Mouse (Mus musculus): ENCODE measurements around the gene Pym1.

Gene Pym1

GRCm38 (mm10) chr10:128744680-128745601 is 2.7 kb upstream of the Pym1 start, which contains the start of gene Dgka:
Dgka (minus strand) TSS chr10:128744855.
- DNase-seq (ENCODE audit: low spot score): peak; percentile 82

- peak; percentile 94 for DNase-seq (ENCODE audit: low spot score)
Measured at GRCm38 (mm10) chr10:128745946-128746613, 1.6 kb upstream of the Pym1 start.

GRCm38 (mm10) chr10:128746972-128747645 is 580 bp upstream of the Pym1 start:
- DNase-seq (ENCODE audit: low spot score): no peak

- peak; percentile 76 for DNase-seq (ENCODE audit: low spot score)
Measured at GRCm38 (mm10) chr10:128748252-128748864, 669 bp downstream of the Pym1 start.

- DNase-seq (ENCODE audit: low spot score): peak; percentile 23
Measured at GRCm38 (mm10) chr10:128772895-128773294, 25.2 kb downstream of the Pym1 start.

- no peak for DNase-seq (ENCODE audit: low spot score)
Measured at GRCm38 (mm10) chr10:128773685-128774084, 26.0 kb downstream of the Pym1 start.

- no peak for DNase-seq (ENCODE audit: low spot score)
Measured at GRCm38 (mm10) chr10:128778441-128778840, 30.8 kb downstream of the Pym1 start.

- DNase-seq (ENCODE audit: low spot score): no peak
Measured at GRCm38 (mm10) chr10:128779011-128779795, 31.5 kb downstream of the Pym1 start.

- no peak for DNase-seq (ENCODE audit: low spot score)
Measured at GRCm38 (mm10) chr10:128780200-128780599, 32.5 kb downstream of the Pym1 start.

- no peak for DNase-seq (ENCODE audit: low spot score)
Measured at GRCm38 (mm10) chr10:128790398-128791124, 42.9 kb downstream of the Pym1 start, which contains the start of gene Mmp19. Mmp19 (plus strand) TSS chr10:128790910.

GRCm38 (mm10) chr10:128792041-128792440 is 44.4 kb downstream of the Pym1 start:
- no peak for DNase-seq (ENCODE audit: low spot score)

GRCm38 (mm10) chr10:128793258-128793657 is 45.6 kb downstream of the Pym1 start:
- DNase-seq (ENCODE audit: low spot score): no peak

GRCm38 (mm10) chr10:128794391-128794790 is 46.7 kb downstream of the Pym1 start:
- DNase-seq (ENCODE audit: low spot score): no peak

- no peak for DNase-seq (ENCODE audit: low spot score)
Measured at GRCm38 (mm10) chr10:128795581-128795980, 47.9 kb downstream of the Pym1 start.

GRCm38 (mm10) chr10:128798676-128799075 is 51.0 kb downstream of the Pym1 start:
- no peak for DNase-seq (ENCODE audit: low spot score)

GRCm38 (mm10) chr10:128801981-128802495 is 54.3 kb downstream of the Pym1 start:
- no peak for DNase-seq (ENCODE audit: low spot score)

- no peak for DNase-seq (ENCODE audit: low spot score)
Measured at GRCm38 (mm10) chr10:128802956-128803355, 55.3 kb downstream of the Pym1 start.

- no peak for DNase-seq (ENCODE audit: low spot score)
Measured at GRCm38 (mm10) chr10:128803361-128803760, 55.7 kb downstream of the Pym1 start.

- DNase-seq (ENCODE audit: low spot score): no peak
Measured at GRCm38 (mm10) chr10:128803771-128804270, 56.1 kb downstream of the Pym1 start, which contains the start of gene Dnajc14. Dnajc14 (plus strand) TSS chr10:128804062.

Measured in T-cell, adult 2 months (primary cell).